Mouse (Mus musculus): ENCODE results near the gene Rps3a1. TPM values are rescaled to one million over a fixed set of nuclear protein-coding genes. Genes with fewer than 3 reads are reported as not detected.

Rps3a1 gene
- 2,356 TPM for polyA plus RNA-seq (2014; fragmentation: Illumina TruSeq; extraction: RNeasy Lipid Tissue Mini Kit (QIAGEN cat#74804))

DNA sequence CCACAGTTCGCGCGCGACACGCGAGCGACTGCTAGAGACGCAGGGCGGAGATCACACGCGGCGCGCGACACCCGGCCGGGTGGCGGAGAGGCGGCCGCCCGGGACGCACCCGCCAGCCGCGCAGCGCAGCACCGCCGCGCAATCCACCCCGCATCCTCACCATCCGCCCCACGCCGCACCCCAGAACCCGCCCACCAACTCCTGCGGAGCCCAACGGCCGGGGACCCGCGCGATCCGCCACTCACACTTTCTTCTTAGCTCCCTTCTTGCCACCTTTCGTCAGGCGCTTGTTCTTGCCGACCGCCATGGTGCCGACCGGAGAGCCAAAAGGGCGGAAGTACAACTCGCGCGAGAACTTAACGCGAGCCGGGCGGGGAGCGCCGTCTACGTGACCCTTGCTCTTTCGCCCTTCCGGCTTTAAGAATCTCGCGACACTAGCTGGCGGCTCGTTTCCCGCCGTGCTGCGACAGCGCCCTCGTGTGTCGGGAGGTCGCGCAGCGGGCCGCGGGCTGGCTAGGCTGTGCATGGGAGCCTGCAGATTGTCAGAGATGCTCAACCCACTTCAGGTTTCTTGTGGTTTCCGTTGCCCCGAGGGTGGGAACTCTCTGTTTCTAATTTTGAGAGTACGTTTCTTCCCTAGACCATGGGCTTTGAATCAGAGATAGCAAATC is at the start of gene Rps3a1:
Rps3a1 (minus strand) TSS at position 440 of the 671 bp plus-strand sequence.

Other genes starting within 250 kb of the Rps3a1 start
- 37.4 TPM for gene Sh3d19, start 171.6 kb downstream of the Rps3a1 start, polyA plus RNA-seq (2014; fragmentation: Illumina TruSeq; extraction: RNeasy Lipid Tissue Mini Kit (QIAGEN cat#74804))
- gene Prss48, start 140.2 kb downstream of the Rps3a1 start, polyA plus RNA-seq (2014; fragmentation: Illumina TruSeq; extraction: RNeasy Lipid Tissue Mini Kit (QIAGEN cat#74804)), result not detected
- 60.1 TPM for gene Lrba, start 82.0 kb upstream of the Rps3a1 start, polyA plus RNA-seq (2014; fragmentation: Illumina TruSeq; extraction: RNeasy Lipid Tissue Mini Kit (QIAGEN cat#74804))